In genomic region chr4:142634398-142634797, GRCm38 (mm10) we compare ENCODE assay signal across 20 mouse cellular contexts.
"Had no signal": no experiment of that assay in that cellular context is flagged by ENCODE, and none has a peak within 500 bp of the region (broad histone marks: within the 10 kb centered on the region; RNA-seq: fewer than 3 reads in every experiment).

No protein-coding gene starts in this region.

- H3K36me3 ChIP-seq: lung, embryonic 15.5 days; midbrain, embryonic 13.5 days; neural tube, embryonic 13.5 days; neural tube, embryonic 15.5 days; stomach, embryonic 15.5 days had no signal

- H3K9ac ChIP-seq: liver, embryonic 14.5 days; lung, embryonic 15.5 days; midbrain, embryonic 13.5 days; neural tube, embryonic 13.5 days; neural tube, embryonic 15.5 days; stomach, embryonic 15.5 days had no signal

- H3K4me2 ChIP-seq: lung, embryonic 15.5 days; midbrain, embryonic 11.5 days; midbrain, embryonic 13.5 days; neural tube, embryonic 13.5 days; neural tube, embryonic 15.5 days; stomach, embryonic 15.5 days had no signal

- ATAC-seq: lung, postnatal 0 days; midbrain, embryonic 13.5 days; midbrain, embryonic 16.5 days had no signal

- H3K27me3 ChIP-seq: lung, embryonic 15.5 days; midbrain, embryonic 13.5 days; neural tube, embryonic 13.5 days; neural tube, embryonic 15.5 days; stomach, embryonic 15.5 days had no signal

- H3K4me1 ChIP-seq: stomach, embryonic 15.5 days had no signal

- H3K27ac ChIP-seq: liver, embryonic 14.5 days; lung, embryonic 15.5 days; midbrain, embryonic 13.5 days; neural tube, embryonic 13.5 days; neural tube, embryonic 15.5 days; stomach, embryonic 15.5 days; stomach, postnatal 0 days had no signal

- DNase-seq: lung, adult 18-20 months; lung, postnatal 14 days; lung, postnatal 4 days; retina, postnatal 1 day; right cerebral cortex, postnatal 25 days; right cerebral cortex, postnatal 4 days; thymus, adult 2 months; thymus, postnatal 25 days; thymus, postnatal 4 days had no signal

- H3K9me3 ChIP-seq: lung, embryonic 15.5 days; midbrain, embryonic 13.5 days; neural tube, embryonic 13.5 days; neural tube, embryonic 15.5 days; stomach, embryonic 15.5 days had no signal

- H3K4me3 ChIP-seq: lung, embryonic 15.5 days; midbrain, embryonic 13.5 days; myocyte; neural tube, embryonic 13.5 days; neural tube, embryonic 15.5 days; stomach, embryonic 15.5 days had no signal
